Mouse (Mus musculus): ENCODE results near the gene Hnrnpa3. TPM values are rescaled to one million over a fixed set of nuclear protein-coding genes. Genes with fewer than 3 reads are reported as not detected.
A peak's percentile ranks its signal among the peaks of the same experiment; 100 is the strongest.
"Not testable (repeated sequence)": the region's sequence is repeated elsewhere in the genome, so short reads cannot be mapped to it uniquely, and the experiment has no call there.

Hnrnpa3 gene
- 116 and 127 TPM in 2 replicates for polyA plus RNA-seq (2015; fragmentation: Nextera tagmentation; extraction: Ambion mirVana)

GRCm38 (mm10) chr2:75658727-75659628 lies at the start of gene Hnrnpa3:
Gene Hnrnpa3, plus strand, starts transcription at chr2:75659261.
- Histone ChIP-seq H3K9ac (ENCODE audit: low read length) (peak within 1 kb of the TSS; percentile 99), H3K4me3 (ENCODE audit: low read depth, low read length) (peak within 1 kb of the TSS; percentile 94), H3K9me3 (ENCODE audit: control insufficient read depth, low read length) (no peaks in the 10 kb centered on the region), H3K4me1 (replicated peaks; ENCODE audit: control insufficient read depth, insufficient read depth) (0 out of 2 replicates have a peak, but pooled peaks cover 3% of the 10 kb centered on the region), H3K27me3 (ENCODE audit: control insufficient read depth, insufficient read depth, low read length) (no peaks in the 10 kb centered on the region), H3K36me3 (ENCODE audit: control insufficient read depth, insufficient read depth, low read length) (peaks cover 6% of the 10 kb centered on the region; the same call in 1 of the 2 replicates), H3K4me2 (replicated peaks; ENCODE audit: low read depth) (peak within 1 kb of the TSS; percentile 71), H3K27ac (replicated peaks) (peak within 1 kb of the TSS; percentile 99)
- TF ChIP-seq EP300 (optimal IDR thresholded peaks at IDR 0.05): peak; percentile 15
- peak; percentile 14; the same call in 1 of the 2 replicates for TF ChIP-seq CTCF (IDR thresholded peaks at IDR 0.05; ENCODE audit: low read depth)
- ATAC-seq (ENCODE audit: low FRiP score, low TSS enrichment): peak; percentile 95
- peak; percentile 99 for DNase-seq (ENCODE audit: low spot score)
- under 1% methylated on average over 81 of the region's 102 CpGs for WGBS

DNA sequence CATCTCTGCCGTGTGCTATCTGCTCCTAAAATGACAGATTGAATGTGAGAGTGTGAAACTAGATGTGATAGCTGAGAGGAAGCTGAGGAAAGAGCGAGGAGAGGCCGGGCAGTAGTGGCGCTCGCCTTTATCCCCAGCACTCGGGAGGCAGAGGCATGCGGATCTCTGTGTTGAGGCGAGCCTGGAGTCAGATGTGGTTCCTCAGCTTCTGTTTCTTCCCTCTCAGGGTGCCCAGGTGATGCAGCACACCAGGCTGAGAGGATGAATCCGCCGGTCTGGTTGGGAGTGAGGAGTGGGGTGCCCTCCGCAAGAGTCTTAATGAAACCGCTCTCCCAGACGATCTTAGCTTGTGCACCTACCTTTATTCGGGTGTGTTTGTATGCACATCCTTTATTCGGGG lies 49.1 kb upstream of the Hnrnpa3 start:
- no peak for ATAC-seq (ENCODE audit: low FRiP score, low TSS enrichment)
- peak overlapping the region; percentile 49 for H3K27ac ChIP-seq (replicated peaks)
- peak overlapping the region; percentile 26 for H3K4me3 ChIP-seq (ENCODE audit: low read depth, low read length)

DNA sequence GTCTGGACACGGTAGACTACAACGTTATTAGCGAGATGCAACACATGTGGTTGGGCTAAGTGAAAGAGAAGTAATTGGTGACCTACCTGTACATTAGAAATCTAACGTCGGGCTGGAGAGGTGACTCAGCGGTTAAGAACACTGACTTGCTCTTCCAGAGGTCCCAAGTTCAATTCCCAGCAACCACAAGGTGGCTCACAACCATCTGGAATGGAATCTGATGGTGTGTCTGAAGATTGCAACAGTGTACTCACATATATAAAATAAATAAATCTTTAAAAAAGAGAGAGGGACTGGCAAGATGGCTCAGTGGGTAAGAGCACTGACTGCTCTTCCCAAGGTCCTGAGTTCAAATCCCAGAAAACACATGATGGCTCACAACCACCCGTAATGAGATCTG lies 48.5 kb upstream of the Hnrnpa3 start:
- not testable (repeated sequence) for H3K36me3 ChIP-seq (ENCODE audit: control insufficient read depth, insufficient read depth, low read length); H3K4me1 ChIP-seq (replicated peaks; ENCODE audit: control insufficient read depth, insufficient read depth); H3K4me2 ChIP-seq (replicated peaks; ENCODE audit: low read depth); ATAC-seq (ENCODE audit: low FRiP score, low TSS enrichment); H3K27ac ChIP-seq (replicated peaks); H3K9me3 ChIP-seq (ENCODE audit: control insufficient read depth, low read length); H3K27me3 ChIP-seq (ENCODE audit: control insufficient read depth, insufficient read depth, low read length); H3K9ac ChIP-seq (ENCODE audit: low read length); H3K4me3 ChIP-seq (ENCODE audit: low read depth, low read length); DNase-seq (ENCODE audit: low spot score)
- TF ChIP-seq CTCF (IDR thresholded peaks at IDR 0.05; ENCODE audit: low read depth): peak; percentile 62
- 81% methylated on average over 7 of the region's 7 CpGs for WGBS

More for the DNA sequence above, 49.1 kb upstream of the Hnrnpa3 start:
- no peak for DNase-seq (ENCODE audit: low spot score)
- WGBS: 73% methylated on average over 15 of the region's 15 CpGs
- Histone ChIP-seq H3K4me2 (replicated peaks; ENCODE audit: low read depth) (peak overlapping the region; percentile 43), H3K27me3 (ENCODE audit: control insufficient read depth, insufficient read depth, low read length) (no peaks in the 10 kb centered on the region), H3K9ac (ENCODE audit: low read length) (peak overlapping the region; percentile 9; the same call in 1 of the 2 replicates), H3K36me3 (ENCODE audit: control insufficient read depth, insufficient read depth, low read length) (no peaks in the 10 kb centered on the region), H3K9me3 (ENCODE audit: control insufficient read depth, low read length) (no peaks in the 10 kb centered on the region), H3K4me1 (replicated peaks; ENCODE audit: control insufficient read depth, insufficient read depth) (peaks cover 6% of the 10 kb centered on the region)
- TF ChIP-seq EP300 (optimal IDR thresholded peaks at IDR 0.05) (no peak), CTCF (IDR thresholded peaks at IDR 0.05; ENCODE audit: low read depth) (no peak)

DNA sequence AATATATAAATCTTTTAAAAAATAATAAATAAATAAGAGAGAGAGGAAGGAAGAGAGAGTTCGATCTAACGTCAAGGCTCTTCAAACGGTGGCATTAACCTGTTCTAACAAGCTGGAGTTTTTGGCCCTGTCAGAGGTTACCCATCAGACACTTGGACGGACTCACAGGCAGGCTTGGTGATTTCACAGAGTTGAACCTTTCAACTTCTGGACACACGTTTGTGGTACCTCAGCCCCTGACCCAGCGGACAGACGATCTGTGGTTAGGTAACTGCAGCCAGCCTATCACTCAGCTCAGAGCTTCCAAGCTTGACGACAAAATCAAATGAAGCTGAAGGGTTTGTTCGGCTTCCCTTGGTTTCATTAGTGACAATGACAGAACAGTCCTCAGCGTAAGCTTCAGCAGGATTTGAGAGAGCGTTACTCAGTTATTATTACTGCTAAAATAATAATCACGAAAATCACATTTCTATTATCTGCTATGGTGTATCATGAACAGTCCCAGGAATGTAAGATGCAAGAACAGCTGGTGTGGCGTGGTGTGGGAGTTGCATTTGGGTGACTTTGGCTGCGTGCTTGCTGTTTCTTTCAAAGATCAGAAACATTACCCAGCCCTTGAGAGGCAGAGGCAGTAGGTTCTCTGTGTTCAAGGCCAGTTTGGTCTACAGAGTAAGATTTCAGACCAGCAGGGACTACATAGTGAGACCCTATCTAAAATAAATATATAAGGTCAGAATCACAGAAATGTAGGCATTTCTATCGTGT lies 47.8 kb upstream of the Hnrnpa3 start:
- DNase-seq (ENCODE audit: low spot score): no peak
- no peak overlapping the region for H3K4me3 ChIP-seq (ENCODE audit: low read depth, low read length)

DNA sequence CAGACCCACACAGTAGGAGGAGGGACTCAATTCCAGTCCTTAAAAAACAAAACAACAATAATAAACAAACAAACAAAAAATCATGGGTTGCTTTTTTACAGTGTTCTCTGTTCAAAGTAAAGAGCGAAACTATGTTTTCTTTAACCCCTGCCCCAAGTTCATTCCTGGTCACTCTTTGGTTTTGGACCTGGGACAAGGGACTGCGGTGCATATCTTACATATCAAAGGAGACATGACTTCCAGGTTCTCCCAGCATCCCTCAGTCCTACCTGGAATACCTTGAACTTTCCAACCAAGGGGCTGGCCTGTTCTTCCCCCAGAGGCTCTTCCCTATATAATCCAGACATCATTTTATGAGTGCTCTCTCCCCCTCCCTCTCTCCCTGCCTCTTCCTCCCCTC lies 47.1 kb upstream of the Hnrnpa3 start:
- TF ChIP-seq CTCF (IDR thresholded peaks at IDR 0.05; ENCODE audit: low read depth) (no peak), EP300 (optimal IDR thresholded peaks at IDR 0.05) (no peak)
- Histone ChIP-seq H3K27me3 (ENCODE audit: control insufficient read depth, insufficient read depth, low read length) (no peaks in the 10 kb centered on the region), H3K9ac (ENCODE audit: low read length) (no peak overlapping the region), H3K27ac (replicated peaks) (0 out of 2 replicates have a peak overlapping the region, but pooled peaks have one; percentile 49), H3K4me2 (replicated peaks; ENCODE audit: low read depth) (no peak overlapping the region), H3K9me3 (ENCODE audit: control insufficient read depth, low read length) (no peaks in the 10 kb centered on the region), H3K36me3 (ENCODE audit: control insufficient read depth, insufficient read depth, low read length) (no peaks in the 10 kb centered on the region), H3K4me3 (ENCODE audit: low read depth, low read length) (no peak overlapping the region), H3K4me1 (replicated peaks; ENCODE audit: control insufficient read depth, insufficient read depth) (peaks cover 6% of the 10 kb centered on the region)
- WGBS: 79% methylated on average over 2 of the region's 2 CpGs
- DNase-seq (ENCODE audit: low spot score): no peak
- no peak for ATAC-seq (ENCODE audit: low FRiP score, low TSS enrichment)

More for the DNA sequence above, 47.8 kb upstream of the Hnrnpa3 start:
- Histone ChIP-seq H3K36me3 (ENCODE audit: control insufficient read depth, insufficient read depth, low read length) (no peaks in the 10 kb centered on the region), H3K27me3 (ENCODE audit: control insufficient read depth, insufficient read depth, low read length) (no peaks in the 10 kb centered on the region), H3K9ac (ENCODE audit: low read length) (no peak overlapping the region), H3K4me1 (replicated peaks; ENCODE audit: control insufficient read depth, insufficient read depth) (peaks cover 6% of the 10 kb centered on the region), H3K4me2 (replicated peaks; ENCODE audit: low read depth) (no peak overlapping the region), H3K9me3 (ENCODE audit: control insufficient read depth, low read length) (no peaks in the 10 kb centered on the region), H3K27ac (replicated peaks) (no peak overlapping the region)
- no peak for TF ChIP-seq CTCF (IDR thresholded peaks at IDR 0.05; ENCODE audit: low read depth)
- no peak for TF ChIP-seq EP300 (optimal IDR thresholded peaks at IDR 0.05)
- ATAC-seq (ENCODE audit: low FRiP score, low TSS enrichment): no peak
- WGBS: 76% methylated on average over 15 of the region's 15 CpGs

Measured in stomach, postnatal 0 days (tissue).